Mouse (Mus musculus) intestine, embryonic 15.5 days (tissue): ENCODE measurements around the gene Olfr76. TPM values are rescaled to one million over a fixed set of nuclear protein-coding genes. Genes with fewer than 3 reads are reported as not detected.
"Not testable (repeated sequence)": the region's sequence is repeated elsewhere in the genome, so short reads cannot be mapped to it uniquely, and the experiment has no call there.

Experiments used
- ATAC-seq: fragments of 200-750 bp; cut with Nextera tagmentation; 2 replicates; pipeline ENCODE4 v1.8.0; 2017; ENCODE audit warnings: moderate TSS enrichment, moderate library complexity
- H3K27ac ChIP-seq: fragments of 300-500 bp; sonication (generic); 2 replicates; pipeline ENCODE4 v1.5.1; 2015; ENCODE audit warnings: mild to moderate bottlenecking, inconsistent platforms
- H3K27me3 ChIP-seq: fragments of 300-500 bp; sonication (generic); replicated peaks from 2 replicates; pipeline ENCODE4 v1.6.1; 2015; ENCODE audit warnings: inconsistent platforms
- H3K36me3 ChIP-seq: fragments of 300-500 bp; sonication (generic); 2 replicates; pipeline ENCODE4 v1.6.1; 2015; ENCODE audit warnings: inconsistent platforms
- H3K4me1 ChIP-seq: fragments of 300-500 bp; sonication (generic); replicated peaks from 2 replicates; pipeline ENCODE4 v1.6.1; 2015; ENCODE audit warnings: inconsistent platforms
- H3K4me2 ChIP-seq: fragments of 300-500 bp; sonication (generic); replicated peaks from 2 replicates; pipeline ENCODE4 v1.6.1; 2015; ENCODE audit warnings: mild to moderate bottlenecking, inconsistent platforms
- H3K4me3 ChIP-seq: fragments of 300-500 bp; sonication (generic); replicated peaks from 2 replicates; pipeline ENCODE4 v1.5.1; 2015; ENCODE audit warnings: inconsistent platforms
- H3K9ac ChIP-seq: fragments of 300-500 bp; sonication (generic); 2 replicates; pipeline ENCODE4 v1.6.1; 2015; ENCODE audit warnings: inconsistent platforms
- H3K9me3 ChIP-seq: fragments of 300-500 bp; sonication (generic); 2 replicates; pipeline ENCODE4 v1.6.1; 2016; ENCODE audit warnings: inconsistent platforms
- WGBS: fragments of 180-500 bp; shearing (Covaris S2); methylation state at CpG from one replicate; pipeline ENCODE4 v1.1.7; 2015; 5-methylcytosine and 5-hydroxymethylcytosine counted together
- polyA plus RNA-seq: library from polyadenylated mRNA; unstranded; fragments of >200 nt; fragmentation: Nextera tagmentation; extraction: Ambion mirVana; gene quantifications from 2 replicates; pipeline ENCODE4 v1.2.1, GENCODE M21; 2015

The Olfr76 gene
- polyA plus RNA-seq = not detected in 2 replicates

GRCm38 (mm10) chr19:12123103-12123502 is at the start of gene Olfr76:
Gene Olfr76 (minus strand): TSS chr19:12123203.
- WGBS = 70% methylated on average over 3 of the region's 3 CpGs
- Histone ChIP-seq H3K4me2 (no peak within 1 kb of the TSS), H3K27me3 (no peaks in the 10 kb centered on the region), H3K27ac (no peak within 1 kb of the TSS), H3K36me3 (no peaks in the 10 kb centered on the region), H3K4me3 (no peak within 1 kb of the TSS), H3K9me3 (no peaks in the 10 kb centered on the region), H3K9ac (no peak within 1 kb of the TSS), H3K4me1 (no peaks in the 10 kb centered on the region)
- no peak for ATAC-seq

- not testable (repeated sequence) for H3K9me3 ChIP-seq, H3K4me2 ChIP-seq, H3K27me3 ChIP-seq, H3K4me3 ChIP-seq, H3K9ac ChIP-seq, H3K27ac ChIP-seq, H3K36me3 ChIP-seq, H3K4me1 ChIP-seq
- 20% methylated on average over 1 of the region's 1 CpGs for WGBS
- ATAC-seq = peak; percentile 56
Observed at GRCm38 (mm10) chr19:12170062-12170599, 47.1 kb upstream of the Olfr76 start, which contains the start of gene Olfr1555-ps1. Gene Olfr1555-ps1 (minus strand): TSS chr19:12170112.

DNA sequence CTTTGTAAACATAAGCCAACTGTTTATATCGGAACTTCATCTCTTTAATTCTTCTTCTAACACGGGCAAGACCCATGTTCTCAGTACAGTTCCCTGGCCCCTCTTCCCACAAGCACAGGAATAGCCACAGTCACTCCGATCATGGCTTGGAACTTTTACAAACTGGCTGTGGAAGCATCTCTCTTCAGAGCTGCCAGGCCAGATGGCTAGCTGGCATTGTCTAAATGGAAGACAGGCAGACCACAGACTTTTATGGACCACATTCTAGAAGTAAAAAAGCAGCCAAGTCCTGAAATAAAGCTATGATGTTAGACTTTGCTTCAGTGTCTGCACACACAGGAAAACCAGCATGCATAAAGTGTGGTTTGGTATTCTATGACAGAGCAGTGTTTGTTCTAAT is 22.4 kb upstream of the Olfr76 start:
- H3K36me3 ChIP-seq = no peaks in the 10 kb centered on the region
- H3K9ac ChIP-seq = no peak overlapping the region
- no peak for ATAC-seq
- H3K4me2 ChIP-seq = no peak overlapping the region
- H3K27ac ChIP-seq = no peak overlapping the region
- H3K27me3 ChIP-seq = no peaks in the 10 kb centered on the region
- H3K4me1 ChIP-seq = no peaks in the 10 kb centered on the region
- no peaks in the 10 kb centered on the region for H3K9me3 ChIP-seq
- 68% methylated on average over 3 of the region's 3 CpGs for whole genome bisulfite sequencing
- no peak overlapping the region for H3K4me3 ChIP-seq

DNA sequence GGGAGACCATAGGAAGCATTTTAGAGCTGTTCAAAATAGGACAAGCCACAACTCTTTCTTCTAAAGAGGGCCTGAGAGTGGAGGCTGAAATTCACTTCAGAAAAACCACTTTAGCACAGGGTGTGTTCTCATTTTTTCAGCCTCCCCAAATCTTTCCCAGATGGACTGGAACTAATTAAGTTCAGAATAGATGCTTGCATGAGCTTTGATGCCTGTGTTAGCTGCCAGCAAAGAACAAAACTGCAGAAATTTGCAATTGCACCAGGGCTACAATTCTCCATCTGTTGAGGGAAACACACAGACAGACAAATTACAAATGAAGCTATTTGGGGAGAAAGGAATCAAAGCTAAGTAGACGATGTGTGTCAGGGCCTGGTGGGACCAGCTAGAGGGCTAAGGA is 20.4 kb upstream of the Olfr76 start:
- ATAC-seq = no peak
- H3K4me2 ChIP-seq = no peak overlapping the region
- no peaks in the 10 kb centered on the region for H3K36me3 ChIP-seq
- H3K27ac ChIP-seq = no peak overlapping the region
- no peaks in the 10 kb centered on the region for H3K9me3 ChIP-seq
- no peak overlapping the region for H3K9ac ChIP-seq
- no peaks in the 10 kb centered on the region for H3K4me1 ChIP-seq
- H3K4me3 ChIP-seq = no peak overlapping the region
- no peaks in the 10 kb centered on the region for H3K27me3 ChIP-seq
- 63% methylated on average over 1 of the region's 1 CpGs for WGBS

DNA sequence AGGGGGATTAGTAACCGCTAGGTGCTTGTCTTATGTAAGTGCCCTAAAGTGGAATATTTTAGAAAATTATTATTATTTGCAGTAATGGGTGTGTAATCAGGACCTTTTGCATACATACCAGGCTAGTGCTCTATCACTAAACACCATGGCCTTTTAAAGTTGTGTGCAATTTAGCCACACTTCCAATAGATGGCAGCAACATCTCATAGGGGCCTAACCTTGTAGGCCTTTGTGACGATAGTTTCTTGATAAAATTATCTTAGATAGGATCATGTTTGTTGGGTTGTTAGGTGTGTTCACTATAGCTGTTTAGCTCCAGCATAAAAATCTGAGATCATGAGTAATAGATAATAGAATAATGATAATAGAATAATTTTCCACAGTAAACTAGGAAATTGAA is 11.3 kb upstream of the Olfr76 start:
- Histone ChIP-seq H3K9me3 (no peaks in the 10 kb centered on the region), H3K27ac (no peak overlapping the region), H3K36me3 (no peaks in the 10 kb centered on the region), H3K27me3 (no peaks in the 10 kb centered on the region), H3K4me2 (no peak overlapping the region), H3K4me3 (no peak overlapping the region), H3K4me1 (no peaks in the 10 kb centered on the region), H3K9ac (no peak overlapping the region)
- ATAC-seq = peak; percentile 45; the same call in 1 of the 2 replicates
- 28% methylated on average over 2 of the region's 2 CpGs for WGBS

DNA sequence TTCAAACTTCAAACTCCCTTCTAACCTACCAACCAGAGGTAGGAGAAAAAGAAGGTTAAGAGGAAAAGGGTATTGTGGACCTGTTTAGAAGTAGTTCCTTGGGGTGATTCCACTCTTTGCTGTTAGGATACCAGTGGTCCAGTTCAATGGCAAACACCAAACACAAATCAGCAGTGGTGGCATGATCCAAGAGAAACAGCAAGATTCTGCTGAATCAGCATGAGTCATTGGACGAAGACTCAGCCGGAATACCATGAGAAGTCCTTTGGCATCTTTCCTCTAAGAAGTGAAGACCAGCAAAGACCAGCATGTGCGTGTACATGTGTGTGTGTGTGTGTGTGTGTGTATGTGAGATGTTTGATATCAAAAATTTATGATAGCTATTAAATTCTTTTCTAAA is 6.5 kb downstream of the Olfr76 start:
- no peak overlapping the region for H3K27ac ChIP-seq

GRCm38 (mm10) chr19:12115797-12116196 is 7.2 kb downstream of the Olfr76 start, which contains the start of gene Olfr1428:
Gene Olfr1428 (minus strand): TSS chr19:12115897.
- Histone ChIP-seq H3K4me1 (no peaks in the 10 kb centered on the region), H3K4me2 (no peak within 1 kb of the TSS), H3K36me3 (no peaks in the 10 kb centered on the region), H3K27me3 (no peaks in the 10 kb centered on the region), H3K9ac (no peak within 1 kb of the TSS), H3K27ac (no peak within 1 kb of the TSS), H3K4me3 (no peak within 1 kb of the TSS), H3K9me3 (no peaks in the 10 kb centered on the region)
- no peak for ATAC-seq
- WGBS = 78% methylated on average over 1 of the region's 1 CpGs

More for the DNA sequence above, 6.5 kb downstream of the Olfr76 start:
- Histone ChIP-seq H3K9ac (no peak overlapping the region), H3K9me3 (no peaks in the 10 kb centered on the region), H3K4me2 (no peak overlapping the region), H3K36me3 (no peaks in the 10 kb centered on the region), H3K27me3 (no peaks in the 10 kb centered on the region), H3K4me3 (no peak overlapping the region), H3K4me1 (no peaks in the 10 kb centered on the region)
- WGBS = 91% methylated on average over 3 of the region's 3 CpGs
- ATAC-seq = no peak

DNA sequence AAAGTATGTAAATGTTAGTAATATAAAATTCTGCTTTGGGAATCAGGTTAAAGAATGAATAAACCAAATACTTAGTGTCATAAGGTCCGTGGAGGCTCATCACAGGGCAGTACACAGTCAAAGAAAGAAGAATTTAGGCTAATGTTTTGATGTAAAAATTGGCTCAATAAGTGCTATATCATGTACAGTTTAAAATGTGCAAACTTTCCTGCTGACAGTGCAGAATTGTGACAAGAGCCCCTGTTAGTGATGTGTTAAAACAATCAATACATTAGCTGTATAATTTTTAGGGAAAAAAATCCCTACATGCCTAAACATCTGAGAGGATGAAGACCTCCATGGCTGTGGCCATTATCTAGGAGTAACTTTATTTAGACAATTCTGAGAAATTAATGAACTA is 9.2 kb downstream of the Olfr76 start:
- 45% methylated on average over 1 of the region's 1 CpGs for WGBS
- Histone ChIP-seq H3K9me3 (no peaks in the 10 kb centered on the region), H3K27me3 (no peaks in the 10 kb centered on the region), H3K9ac (no peak overlapping the region), H3K4me2 (no peak overlapping the region), H3K36me3 (no peaks in the 10 kb centered on the region), H3K4me3 (no peak overlapping the region), H3K27ac (no peak overlapping the region), H3K4me1 (no peaks in the 10 kb centered on the region)
- ATAC-seq = no peak

GRCm38 (mm10) chr19:12104541-12104940 is 18.5 kb downstream of the Olfr76 start:
- H3K27ac ChIP-seq = no peak overlapping the region
- H3K27me3 ChIP-seq = no peaks in the 10 kb centered on the region
- H3K9me3 ChIP-seq = no peaks in the 10 kb centered on the region
- no peaks in the 10 kb centered on the region for H3K4me1 ChIP-seq
- H3K9ac ChIP-seq = no peak overlapping the region
- no peak for ATAC-seq
- no peaks in the 10 kb centered on the region for H3K36me3 ChIP-seq
- WGBS = 69% methylated on average over 1 of the region's 1 CpGs
- no peak overlapping the region for H3K4me3 ChIP-seq
- no peak overlapping the region for H3K4me2 ChIP-seq

GRCm38 (mm10) chr19:12103234-12103633 is 19.8 kb downstream of the Olfr76 start, which contains the start of gene Olfr1427:
Gene Olfr1427 (minus strand): TSS chr19:12103334.
- Histone ChIP-seq H3K9ac (no peak within 1 kb of the TSS), H3K27ac (no peak within 1 kb of the TSS), H3K4me2 (no peak within 1 kb of the TSS), H3K9me3 (no peaks in the 10 kb centered on the region), H3K27me3 (no peaks in the 10 kb centered on the region), H3K4me3 (no peak within 1 kb of the TSS), H3K36me3 (no peaks in the 10 kb centered on the region), H3K4me1 (no peaks in the 10 kb centered on the region)
- ATAC-seq = no peak
- WGBS = 96% methylated on average over 2 of the region's 2 CpGs

GRCm38 (mm10) chr19:12091913-12092312 is 31.1 kb downstream of the Olfr76 start, which contains the start of gene Olfr1426:
Gene Olfr1426 (minus strand): TSS chr19:12092013.
- Histone ChIP-seq H3K9me3 (no peaks in the 10 kb centered on the region), H3K4me2 (no peak within 1 kb of the TSS), H3K27ac (no peak within 1 kb of the TSS), H3K9ac (no peak within 1 kb of the TSS), H3K4me1 (no peaks in the 10 kb centered on the region), H3K27me3 (no peaks in the 10 kb centered on the region), H3K4me3 (no peak within 1 kb of the TSS), H3K36me3 (no peaks in the 10 kb centered on the region)
- ATAC-seq = no peak
- 86% methylated on average over 1 of the region's 1 CpGs for WGBS

GRCm38 (mm10) chr19:12077631-12078030 is 45.4 kb downstream of the Olfr76 start, which contains the start of gene Olfr1425:
Gene Olfr1425 (minus strand): TSS chr19:12077731.
- WGBS = 87% methylated on average over 4 of the region's 4 CpGs
- H3K9ac ChIP-seq, ATAC-seq, H3K4me3 ChIP-seq, H3K9me3 ChIP-seq, H3K4me2 ChIP-seq, H3K27ac ChIP-seq, H3K4me1 ChIP-seq, H3K36me3 ChIP-seq, H3K27me3 ChIP-seq: not testable (repeated sequence)

- H3K27ac ChIP-seq, ATAC-seq, H3K27me3 ChIP-seq, H3K36me3 ChIP-seq, H3K9me3 ChIP-seq, H3K9ac ChIP-seq, H3K4me3 ChIP-seq, H3K4me1 ChIP-seq, H3K4me2 ChIP-seq: not testable (repeated sequence)
- WGBS = 79% methylated on average over 1 of the region's 1 CpGs
Observed at GRCm38 (mm10) chr19:12069546-12069945, 53.5 kb downstream of the Olfr76 start.
